15 mouse cellular contexts compared by ENCODE assay signal in genomic region chr11:86380521-86381238, GRCm38 (mm10). TPM values are rescaled to one million over a fixed set of nuclear protein-coding genes. Genes with fewer than 3 reads are reported as not detected.
A peak's percentile ranks its signal among the peaks of the same experiment; 100 is the strongest.
DNase-seq lines count a peak whose midpoint lies in the region; ATAC-seq and TF ChIP-seq lines count a peak whose summit lies in the region.
"Had no signal": no experiment of that assay in that cellular context is flagged by ENCODE, and none has a peak within 500 bp of the region (broad histone marks: within the 10 kb centered on the region; RNA-seq: fewer than 3 reads in every experiment).

No protein-coding gene starts in this region.

- H3K4me3 ChIP-seq in lung, postnatal 0 days (ENCODE audit: low read depth, low read length), result no peak overlapping the region
- no peak overlapping the region for H3K4me3 ChIP-seq in small intestine, adult 2 months (ENCODE audit: low read depth, low read length)
- H3K4me3 ChIP-seq in heart, adult 2 months, result no peak overlapping the region
- H3K4me3 ChIP-seq: embryonic facial prominence, embryonic 10.5 days; liver, embryonic 15.5 days; neural tube, embryonic 13.5 days had no signal

- no peak for TF ChIP-seq POLR2A in small intestine, adult 2 months (IDR thresholded peaks at IDR 0.05; ENCODE audit: low read depth, low read length)
- no peak for TF ChIP-seq POLR2A in heart, adult 2 months (IDR thresholded peaks at IDR 0.05; ENCODE audit: insufficient read depth, low read depth, low read length)

- no peak for DNase-seq in lung, postnatal 0 days (ENCODE audit: low spot score)
- DNase-seq in lung, postnatal 10 days, result no peak
- DNase-seq in Muller cell, postnatal 12 days (ENCODE audit: inconsistent ontology term), result peak; percentile 69
- DNase-seq in adrenal gland, postnatal 25 days, result peak; percentile 11
- DNase-seq in urinary bladder, adult 2 months (ENCODE audit: low spot score), result no peak
- DNase-seq in heart, adult 2 months, result no peak
- DNase-seq: cerebellum, postnatal 10 days; heart, postnatal 4 days; kidney, postnatal 25 days had no signal

- H3K4me1 ChIP-seq in lung, postnatal 0 days (ENCODE audit: insufficient read depth, low read depth, low read length), result no peaks in the 10 kb centered on the region
- peaks cover 16% of the 10 kb centered on the region; the same call in 1 of the 2 replicates for H3K4me1 ChIP-seq in small intestine, adult 2 months (ENCODE audit: control insufficient read depth, insufficient read depth, insufficient read length, low read length)
- peaks cover 1% of the 10 kb centered on the region; the same call in 1 of the 2 replicates for H3K4me1 ChIP-seq in heart, adult 2 months (ENCODE audit: control insufficient read depth, insufficient read depth, low read length)
- H3K4me1 ChIP-seq: neural tube, embryonic 13.5 days had no signal

- H3K36me3 ChIP-seq in lung, postnatal 0 days (ENCODE audit: insufficient read depth, low read length), result no peaks in the 10 kb centered on the region
- no peaks in the 10 kb centered on the region for H3K36me3 ChIP-seq in small intestine, adult 2 months (ENCODE audit: control insufficient read depth, insufficient read depth, low read length)
- H3K36me3 ChIP-seq in heart, adult 2 months (ENCODE audit: control insufficient read depth, insufficient read depth, low read length), result no peaks in the 10 kb centered on the region
- H3K36me3 ChIP-seq: embryonic facial prominence, embryonic 10.5 days; liver, embryonic 15.5 days; neural tube, embryonic 13.5 days had no signal

- H3K27ac ChIP-seq in lung, postnatal 0 days (ENCODE audit: low read length), result no peak overlapping the region
- peak overlapping the region; percentile 66; the same call in 1 of the 2 replicates for H3K27ac ChIP-seq in small intestine, adult 2 months (ENCODE audit: insufficient read depth, low read depth, low read length)
- H3K27ac ChIP-seq in heart, adult 2 months, result no peak overlapping the region
- H3K27ac ChIP-seq: embryonic facial prominence, embryonic 10.5 days; liver, embryonic 15.5 days; macrophage; neural tube, embryonic 13.5 days had no signal

- TF ChIP-seq CTCF in lung, postnatal 0 days (IDR thresholded peaks at IDR 0.05), result no peak
- no peak for TF ChIP-seq CTCF in small intestine, adult 2 months (IDR thresholded peaks at IDR 0.05; ENCODE audit: extremely low read depth, insufficient read length, insufficient replicate concordance, low read depth, low read length)
- no peak for TF ChIP-seq CTCF in heart, adult 2 months (IDR thresholded peaks at IDR 0.05)

- ATAC-seq in lung, postnatal 0 days, result peak; percentile 39; the same call in 1 of the 2 replicates
- ATAC-seq: inflammation-experienced regulatory T-cells, adult 6 months had no signal

- H3K9ac ChIP-seq in lung, postnatal 0 days (replicated peaks; ENCODE audit: low read depth), result no peak overlapping the region
- H3K9ac ChIP-seq in heart, adult 2 months (ENCODE audit: low read depth, low read length), result no peak overlapping the region
- H3K9ac ChIP-seq: liver, embryonic 15.5 days; neural tube, embryonic 13.5 days had no signal

- no peaks in the 10 kb centered on the region for H3K79me2 ChIP-seq in heart, adult 2 months (replicated peaks; ENCODE audit: control insufficient read depth, insufficient read depth, low read length)

- H3K4me2 ChIP-seq in lung, postnatal 0 days (replicated peaks; ENCODE audit: low read depth, low read length), result no peak overlapping the region
- H3K4me2 ChIP-seq: liver, embryonic 15.5 days; neural tube, embryonic 13.5 days had no signal

- 61% methylated on average over 12 of the region's 12 CpGs for WGBS in lung, postnatal 0 days
- WGBS in small intestine, adult 2 months, result 24% methylated on average over 12 of the region's 12 CpGs
- 58% methylated on average over 12 of the region's 12 CpGs for WGBS in heart, adult 2 months

- TF ChIP-seq EP300 in lung, postnatal 0 days (IDR thresholded peaks at IDR 0.05), result 0 out of 2 replicates have a peak, but pooled peaks have one; percentile 16
- no peak for TF ChIP-seq EP300 in heart, adult 2 months (IDR thresholded peaks at IDR 0.05; ENCODE audit: insufficient read depth, low read depth, low read length)

- intact Hi-C loops in heart, adult 2 months (cut with DNase I), result no loop called here

- H3K27me3 ChIP-seq in lung, postnatal 0 days (replicated peaks; ENCODE audit: insufficient read depth, low read length), result no peaks in the 10 kb centered on the region
- no peaks in the 10 kb centered on the region for H3K27me3 ChIP-seq in small intestine, adult 2 months (ENCODE audit: control insufficient read depth, insufficient read depth, low read length)
- H3K27me3 ChIP-seq in heart, adult 2 months (ENCODE audit: control insufficient read depth, insufficient read depth, low read length), result no peaks in the 10 kb centered on the region
- H3K27me3 ChIP-seq: neural tube, embryonic 13.5 days had no signal

- no peaks in the 10 kb centered on the region for H3K9me3 ChIP-seq in lung, postnatal 0 days (ENCODE audit: low read length)
- H3K9me3 ChIP-seq: embryonic facial prominence, embryonic 10.5 days; liver, embryonic 15.5 days; neural tube, embryonic 13.5 days had no signal

RNA-seq across cellular contexts. Expression of gene Med13, which starts 23.3 kb away (rescaled TPM):
- 5.8 and 7.9 TPM in 2 replicates for polyA plus RNA-seq in lung, postnatal 0 days (2015; fragmentation: Nextera tagmentation; extraction: Ambion mirVana)
- 48.9 and 54.1 TPM in 2 replicates for total RNA-seq in adrenal gland, postnatal 25 days (2021)
- polyA plus RNA-seq in small intestine, adult 2 months (2012; rRNA removed), result 5.8 and 21.8 TPM in 2 replicates
- polyA plus RNA-seq in urinary bladder, adult 2 months (2012; rRNA removed), result 12.9 and 15.4 TPM in 2 replicates
- 10 to 100 TPM; 32.2 to 36.6 TPM for total RNA-seq in heart, adult 2 months (2021)
- 15.9 and 27.6 TPM in 2 replicates for polyA plus RNA-seq in heart, adult 2 months (2012; rRNA removed)

Comparison
In these comparisons a context has a peak if more than half of its experiments do, and no peak if none do; other contexts are left out.
1. DNase-seq: peak in Muller cell, postnatal 12 days (single experiment) and adrenal gland, postnatal 25 days (single experiment); none in lung, postnatal 0 days (single experiment), lung, postnatal 10 days (single experiment), urinary bladder, adult 2 months (single experiment) and heart, adult 2 months (0 of 2).